Mouse (Mus musculus): ENCODE data around the gene Cyp2j13. TPM values are rescaled to one million over a fixed set of nuclear protein-coding genes. Genes with fewer than 3 reads are reported as not detected.
"Not testable (repeated sequence)": the region's sequence is repeated elsewhere in the genome, so short reads cannot be mapped to it uniquely, and the experiment has no call there.

The Cyp2j13 gene
- total RNA-seq (2021), result 1 to 10 TPM; 1.5 to 1.9 TPM
- long read RNA-seq, experiment 1, full-length matches to known transcripts, result 1 of 1 reads
- long read RNA-seq, experiment 1, partial matches to known transcripts, result 0 of 1 reads
- long read RNA-seq, experiment 1, other reads (novel, unspliced or antisense), result 0 of 1 reads
- long read RNA-seq, experiment 2, partial matches to known transcripts, result 0 of 2 reads
- long read RNA-seq, experiment 2, other reads (novel, unspliced or antisense), result 0 of 2 reads

- peak; percentile 17 to 45 for DNase-seq (ENCODE audit: low spot score in 2 of 2)
Observed at GRCm38 (mm10) chr4:96077261-96078125, at the start of gene Cyp2j13. TSS of gene Cyp2j13 (minus strand) at chr4:96077546.

GRCm38 (mm10) chr4:96096841-96097240 lies 19.5 kb upstream of the Cyp2j13 start:
- no peak for DNase-seq (ENCODE audit: low spot score in 2 of 2)

GRCm38 (mm10) chr4:96091869-96092268 lies 14.5 kb upstream of the Cyp2j13 start:
- DNase-seq (ENCODE audit: low spot score in 2 of 2), result no peak

GRCm38 (mm10) chr4:96089356-96090048 lies 12.2 kb upstream of the Cyp2j13 start:
- DNase-seq (ENCODE audit: low spot score in 2 of 2), result not testable (repeated sequence)

GRCm38 (mm10) chr4:96078308-96078707 lies 962 bp upstream of the Cyp2j13 start:
- DNase-seq (ENCODE audit: low spot score in 2 of 2), result no peak

- DNase-seq (ENCODE audit: low spot score in 2 of 2), result no peak
Observed at GRCm38 (mm10) chr4:96062045-96062444, 15.3 kb downstream of the Cyp2j13 start.

GRCm38 (mm10) chr4:96060106-96060505 lies 17.2 kb downstream of the Cyp2j13 start:
- no peak for DNase-seq (ENCODE audit: low spot score in 2 of 2)

- DNase-seq (ENCODE audit: low spot score in 2 of 2), result peak; percentile 13 to 41
Observed at GRCm38 (mm10) chr4:96028412-96028811, 48.9 kb downstream of the Cyp2j13 start.

GRCm38 (mm10) chr4:96022803-96023202 lies 54.5 kb downstream of the Cyp2j13 start:
- no peak for DNase-seq (ENCODE audit: low spot score in 2 of 2)

GRCm38 (mm10) chr4:96016875-96017274 lies 60.5 kb downstream of the Cyp2j13 start:
- no peak for DNase-seq (ENCODE audit: low spot score in 2 of 2)

GRCm38 (mm10) chr4:95982221-95982620 lies 95.1 kb downstream of the Cyp2j13 start:
- not testable (repeated sequence) for DNase-seq (ENCODE audit: low spot score in 2 of 2)

Other genes starting within 250 kb of the Cyp2j13 start
- gene Hook1, start 110.3 kb downstream of the Cyp2j13 start, total RNA-seq (2021), result 10 to 100 TPM; 65.6 to 71.5 TPM
- 1 to 10 TPM; 2.0 to 2.6 TPM for gene Cyp2j12, start 63.6 kb upstream of the Cyp2j13 start, total RNA-seq (2021)
- gene Cyp2j7, start 159.1 kb upstream of the Cyp2j13 start, total RNA-seq (2021), result not detected

All from left cerebral cortex, adult 18-20 months (tissue).